Mouse (Mus musculus) ES-Bruce4 (cell line): ENCODE data around the gene Mast3.

Experiments used
- CTCF ChIP-seq: IDR thresholded peaks from one replicate; pipeline ENCODE4 v1.8.1; 2011; ENCODE audit warnings: low read depth, low read length
- POLR2A ChIP-seq: IDR thresholded peaks from one replicate; pipeline ENCODE4 v1.8.1; 2011; ENCODE audit warnings: low read length; ENCODE audit not compliant: insufficient read depth

GRCm38 (mm10) chr8:70787051-70787445 lies 17.8 kb downstream of the Mast3 start:
- TF ChIP-seq CTCF (no peak), POLR2A (no peak)
